Mouse (Mus musculus) brain, embryonic 14.5 days (tissue): ENCODE measurements at regions not wholly inside any gene's neighbourhood (a gene's known extent, or its start where the extent isn't known, plus 50 kb on each side); places are given as distances from the start of the nearest gene placed in this dataset.

Source experiments
- CTCF ChIP-seq: fragments of 200-500 bp; IDR thresholded peaks from 2 replicates; pipeline ENCODE4 v1.5.1; 2012; ENCODE audit warnings: inconsistent platforms, mild to moderate bottlenecking, moderate library complexity, borderline replicate concordance; ENCODE audit not compliant: insufficient read depth, insufficient read length; ENCODE audit errors: extremely low read depth
- POLR2A ChIP-seq: fragments of 200-500 bp; IDR thresholded peaks from 2 replicates; pipeline ENCODE4 v1.6.1; 2012; ENCODE audit warnings: mild to moderate bottlenecking, inconsistent platforms, borderline replicate concordance; ENCODE audit not compliant: poor library complexity, insufficient read depth, insufficient read length, severe bottlenecking; ENCODE audit errors: extremely low read depth

DNA sequence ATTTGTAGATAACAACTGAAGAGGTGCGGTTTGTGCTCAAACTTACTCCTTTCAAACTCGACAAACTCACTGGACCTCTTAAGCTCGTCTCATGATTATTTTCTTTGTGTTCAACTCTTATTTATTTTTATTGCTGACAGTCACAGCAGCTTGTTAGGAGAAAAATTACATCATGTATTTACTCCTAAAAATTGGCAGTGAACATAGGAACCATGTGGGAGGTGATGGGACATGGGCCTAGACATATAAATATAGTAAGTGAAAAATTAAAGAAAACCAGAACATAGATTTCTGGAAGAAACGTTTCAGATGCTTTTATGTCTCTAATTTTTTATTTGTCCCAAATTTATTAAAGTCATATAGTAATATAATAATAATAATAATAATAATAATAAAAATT lies 108.2 kb upstream of the Mpdz start:
- no peak for TF ChIP-seq POLR2A
- TF ChIP-seq CTCF: no peak
